Mouse (Mus musculus) right cerebral cortex, postnatal 25 days (tissue): ENCODE data around the gene Cep152.
A peak's percentile ranks its signal among the peaks of the same experiment; 100 is the strongest.

ENCODE experiments used
- DNase-seq: peaks from one replicate; pipeline ENCODE4 v3.0.0; 2022

Cep152 gene

DNA sequence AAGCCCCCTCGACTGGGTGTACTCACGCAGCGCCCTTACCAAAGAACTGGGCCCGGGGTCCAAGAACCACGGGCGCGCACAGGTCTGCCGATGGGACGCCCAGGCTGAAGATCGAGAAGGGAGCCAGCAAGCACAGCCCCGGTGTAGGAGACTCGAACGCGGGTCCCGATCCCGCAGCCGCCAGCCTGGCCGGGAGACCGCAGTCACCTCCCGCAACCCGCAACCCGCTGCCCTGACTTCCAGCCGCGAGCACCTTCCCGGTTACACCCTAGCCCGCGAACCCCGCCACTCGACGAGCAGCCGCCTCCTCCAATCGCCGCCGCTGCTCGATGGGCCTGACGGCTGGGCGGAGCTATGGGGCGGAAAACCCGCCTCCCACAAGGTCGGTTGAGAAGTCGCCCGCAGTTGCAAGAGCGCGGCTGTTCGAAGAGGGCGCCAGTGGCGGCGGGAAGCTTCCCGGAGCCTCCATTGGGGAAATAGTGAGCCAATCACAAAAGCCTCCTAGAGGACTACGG lies at the start of gene Cep152:
TSS of gene Cep152 (minus strand) at position 277 of the 515 bp plus-strand sequence.
- DNase-seq, result peak; percentile 98

DNA sequence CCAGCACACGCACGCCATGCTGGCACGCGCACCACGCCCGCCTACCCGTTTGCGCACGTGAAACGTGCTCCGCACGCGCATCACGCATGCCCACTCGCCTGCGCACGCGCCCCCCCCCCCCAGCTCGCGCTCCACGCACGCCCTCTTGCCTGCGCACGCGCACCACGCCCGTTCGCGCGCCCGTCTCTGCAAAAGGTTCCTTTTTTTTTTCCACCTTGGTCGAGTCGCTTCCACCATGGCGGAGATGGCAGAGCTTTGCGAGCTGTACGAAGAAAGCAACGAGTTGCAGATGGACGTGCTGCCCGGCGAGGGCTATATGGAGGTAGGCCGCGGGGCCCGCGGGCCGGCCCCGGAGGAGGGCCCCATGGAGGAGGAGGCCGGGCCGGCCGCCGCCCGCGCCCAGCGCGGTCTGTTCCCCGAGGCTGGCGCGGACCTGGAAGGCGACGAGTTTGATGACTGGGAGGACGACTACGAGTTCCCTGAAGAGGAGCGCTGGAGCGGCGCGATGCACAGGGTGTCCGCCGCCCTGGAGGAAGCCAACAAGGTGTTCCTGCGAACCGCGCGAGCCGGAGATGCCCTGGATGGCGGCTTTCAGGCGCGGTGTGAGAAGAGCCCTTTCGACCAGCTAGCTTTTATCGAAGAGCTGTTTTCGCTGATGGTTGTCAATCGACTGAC lies 48.2 kb upstream of the Cep152 start, which contains the start of gene Eid1:
TSS of gene Eid1 (plus strand) at position 139 of the 675 bp plus-strand sequence.
- DNase-seq, result peak; percentile 80

DNA sequence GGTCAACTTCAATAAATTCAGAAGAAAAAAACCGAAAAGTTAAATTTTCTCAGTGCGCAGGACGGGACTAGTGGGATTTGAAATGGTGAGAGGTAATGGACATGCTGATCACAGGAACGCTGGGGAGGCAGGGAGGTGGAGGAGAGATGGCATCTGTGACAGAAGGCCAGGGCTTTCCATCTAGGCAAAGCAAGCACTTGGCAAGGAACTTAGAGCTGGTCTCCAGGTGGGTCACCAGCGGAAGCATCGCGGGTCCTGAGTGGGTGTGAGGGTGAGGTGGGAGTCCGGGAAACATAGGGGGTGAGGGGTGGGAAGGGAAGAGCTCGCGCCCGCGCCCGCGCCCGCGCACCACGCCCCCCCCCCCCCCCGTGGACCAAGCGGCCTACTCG lies 47.6 kb upstream of the Cep152 start:
- no peak for DNase-seq

DNA sequence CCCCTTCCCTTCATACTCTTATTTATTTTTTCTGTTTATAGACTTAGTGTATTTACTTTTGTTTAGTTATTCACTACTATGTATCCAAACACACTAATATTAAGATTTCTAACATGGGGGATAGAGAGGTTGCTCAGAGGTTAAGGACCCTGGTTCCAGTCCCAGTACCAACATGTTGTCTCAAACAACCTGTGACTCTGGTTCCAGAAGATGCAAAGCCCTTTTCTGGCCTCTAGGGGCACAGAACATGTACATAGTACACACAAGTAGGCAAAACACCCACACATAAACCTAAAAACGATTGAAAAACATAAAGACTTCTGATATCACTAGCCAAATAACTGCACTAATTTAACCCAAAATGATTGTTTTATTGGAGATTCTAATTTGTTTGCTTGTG lies 45.9 kb upstream of the Cep152 start:
- DNase-seq, result no peak

DNA sequence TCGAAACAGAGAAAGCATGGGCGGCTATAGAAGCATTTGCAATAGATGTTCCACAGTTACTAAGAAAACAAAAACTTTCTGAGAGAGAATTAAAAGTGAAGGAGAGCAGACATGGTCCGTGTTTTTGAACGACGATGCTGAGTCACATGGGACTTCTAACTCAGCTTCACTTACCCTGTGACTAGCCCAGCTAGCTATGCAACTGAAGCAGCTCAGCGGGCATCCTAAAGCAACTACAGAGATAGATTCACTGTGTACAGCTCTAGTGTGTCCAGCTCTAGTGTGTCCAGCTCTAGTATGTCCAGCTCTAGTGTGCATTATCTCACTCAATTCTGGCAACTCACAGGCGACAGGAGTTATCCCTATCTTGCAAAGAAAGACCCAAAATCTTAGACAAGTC lies 42.8 kb upstream of the Cep152 start:
- DNase-seq, result no peak

DNA sequence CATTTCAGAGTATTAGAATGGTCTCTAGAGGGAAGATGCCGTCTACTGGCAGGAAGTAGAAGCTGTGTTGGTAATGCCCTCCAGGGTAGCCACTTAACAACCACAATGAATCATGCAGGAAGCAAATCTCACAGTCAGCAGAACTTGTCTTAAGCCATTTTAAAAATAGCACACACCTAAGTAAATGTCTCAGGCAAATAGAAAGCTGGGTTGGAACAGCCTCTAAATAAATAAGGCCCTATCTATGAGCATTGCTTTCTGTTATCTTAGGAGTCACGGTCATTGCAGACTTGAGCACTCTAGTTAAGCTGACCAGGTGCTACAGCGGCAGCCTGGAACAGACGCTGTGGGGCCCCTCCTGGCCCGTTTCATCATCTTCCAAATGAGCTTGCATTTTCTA lies 42.3 kb upstream of the Cep152 start:
- no peak for DNase-seq

DNA sequence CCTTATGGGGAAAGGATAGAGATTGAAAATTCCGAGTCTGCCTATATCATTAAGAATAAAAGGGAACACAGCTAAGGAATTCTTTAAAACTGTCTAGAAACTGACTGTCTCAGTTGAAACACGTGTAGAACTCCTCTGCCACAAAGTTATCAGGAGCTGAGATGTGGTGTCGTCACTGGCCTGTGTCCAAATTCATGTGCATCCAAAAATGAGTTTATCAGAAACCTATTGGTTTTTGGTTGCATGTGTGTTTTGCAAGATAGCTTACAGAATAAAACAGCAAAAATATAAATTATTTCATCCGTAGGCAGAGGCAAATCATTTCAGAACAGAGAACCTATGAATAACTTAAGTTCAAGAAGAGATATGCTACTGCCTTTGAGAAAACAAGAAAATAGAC lies 41.8 kb upstream of the Cep152 start:
- no peak for DNase-seq

DNA sequence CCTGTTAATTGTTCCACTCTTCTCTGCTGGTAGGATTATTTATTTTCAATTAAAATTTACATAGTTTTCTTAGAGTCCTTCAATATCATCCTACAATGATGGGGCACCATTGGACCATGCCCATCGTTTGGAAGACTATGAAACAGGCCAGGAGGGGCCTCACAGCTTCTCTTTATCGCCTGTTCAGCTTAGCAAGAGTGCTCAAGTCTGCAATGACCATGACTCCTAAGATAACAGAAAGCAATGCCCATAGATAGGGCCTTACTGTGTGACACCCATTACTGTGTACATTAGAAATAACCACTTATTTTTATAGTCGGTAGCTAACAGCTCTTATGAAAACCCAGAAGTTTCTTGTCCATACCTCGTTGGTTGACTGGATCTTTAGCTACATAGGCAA lies 41.0 kb upstream of the Cep152 start:
- DNase-seq, result no peak

DNA sequence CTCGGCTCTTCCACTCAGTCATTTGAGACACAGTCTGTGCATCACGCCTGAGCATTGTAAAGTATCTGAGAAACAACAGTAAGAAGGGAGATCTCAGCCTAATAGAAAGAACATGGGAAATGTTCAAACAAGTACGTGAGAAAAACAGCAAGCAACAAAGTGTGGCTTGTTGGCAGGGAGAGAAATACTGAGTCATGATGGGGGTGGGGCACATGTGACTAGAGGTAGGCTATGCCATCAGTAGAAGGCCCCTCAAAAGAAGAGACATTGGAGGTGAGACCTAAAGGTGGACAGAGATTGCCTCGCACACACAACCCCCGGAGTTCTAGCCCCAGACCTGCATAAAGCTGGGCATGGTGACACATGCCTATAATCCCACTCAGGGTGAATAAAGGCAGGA lies 40.3 kb upstream of the Cep152 start:
- DNase-seq, result no peak

DNA sequence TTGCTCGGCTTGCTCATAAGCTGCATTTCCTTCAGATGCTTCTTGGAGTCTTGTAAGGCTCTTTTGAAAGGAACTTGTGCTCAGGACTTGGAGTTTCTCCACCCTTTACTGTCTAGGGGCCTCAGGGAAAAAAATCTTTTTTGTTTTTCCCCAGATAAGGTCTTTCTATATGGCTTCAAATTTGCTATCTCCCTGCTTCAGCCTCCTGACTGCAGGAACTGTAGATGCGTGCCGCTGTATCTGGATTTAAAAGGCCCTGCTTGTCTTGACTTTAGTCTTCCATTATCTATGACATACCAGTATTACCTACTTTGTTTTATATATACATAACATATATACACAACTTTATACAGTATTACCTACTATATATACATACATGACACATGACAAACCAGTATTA lies 37.6 kb upstream of the Cep152 start:
- no peak for DNase-seq

DNA sequence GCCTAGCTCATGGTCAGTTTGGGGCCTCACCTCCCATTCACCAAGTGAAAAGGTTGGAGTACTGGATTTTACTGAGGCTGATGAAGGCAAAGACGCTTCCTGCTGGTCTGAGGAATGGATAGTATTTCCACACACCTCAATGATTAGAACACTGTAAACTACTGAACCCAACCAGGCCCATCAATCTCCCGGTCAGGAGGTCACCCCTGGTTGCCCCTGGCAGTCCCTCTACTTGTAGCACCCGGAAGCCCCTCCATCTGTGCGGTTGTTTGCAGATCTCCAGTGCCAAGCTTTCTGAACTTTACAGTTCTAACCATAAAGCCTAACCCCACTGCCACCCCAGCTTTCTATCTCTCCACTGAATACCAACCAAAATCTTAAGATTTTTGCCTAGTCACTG lies 36.2 kb upstream of the Cep152 start:
- DNase-seq, result no peak

DNA sequence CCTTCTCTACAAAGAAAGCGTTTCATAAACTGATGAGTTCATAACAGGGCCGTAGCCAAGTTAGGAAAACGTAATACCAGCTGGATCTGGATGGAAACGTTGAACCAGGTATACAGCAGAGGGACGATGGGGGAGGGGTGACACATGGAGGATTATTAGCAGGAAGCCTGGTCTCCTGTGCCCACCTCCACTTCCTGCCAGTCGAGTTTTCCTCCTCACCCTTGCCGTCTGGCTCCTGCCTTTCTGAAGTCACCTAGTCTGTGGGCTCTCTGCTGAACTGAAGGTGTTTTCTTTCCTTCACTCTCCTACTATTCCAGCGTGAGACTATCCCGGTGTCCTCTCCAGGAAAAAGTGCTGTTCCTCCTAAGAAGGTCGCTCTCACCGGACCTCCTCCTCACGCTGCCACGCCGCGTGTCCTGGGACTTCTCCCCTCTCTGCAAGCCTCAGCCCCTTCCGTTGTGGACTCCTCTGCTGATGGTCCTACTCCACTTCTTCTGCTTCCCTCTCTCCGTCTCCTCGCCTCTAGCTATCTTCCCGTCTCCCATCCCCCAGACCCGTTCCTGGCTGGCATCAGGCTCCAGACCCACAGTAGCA lies 35.7 kb upstream of the Cep152 start:
- no peak for DNase-seq

DNA sequence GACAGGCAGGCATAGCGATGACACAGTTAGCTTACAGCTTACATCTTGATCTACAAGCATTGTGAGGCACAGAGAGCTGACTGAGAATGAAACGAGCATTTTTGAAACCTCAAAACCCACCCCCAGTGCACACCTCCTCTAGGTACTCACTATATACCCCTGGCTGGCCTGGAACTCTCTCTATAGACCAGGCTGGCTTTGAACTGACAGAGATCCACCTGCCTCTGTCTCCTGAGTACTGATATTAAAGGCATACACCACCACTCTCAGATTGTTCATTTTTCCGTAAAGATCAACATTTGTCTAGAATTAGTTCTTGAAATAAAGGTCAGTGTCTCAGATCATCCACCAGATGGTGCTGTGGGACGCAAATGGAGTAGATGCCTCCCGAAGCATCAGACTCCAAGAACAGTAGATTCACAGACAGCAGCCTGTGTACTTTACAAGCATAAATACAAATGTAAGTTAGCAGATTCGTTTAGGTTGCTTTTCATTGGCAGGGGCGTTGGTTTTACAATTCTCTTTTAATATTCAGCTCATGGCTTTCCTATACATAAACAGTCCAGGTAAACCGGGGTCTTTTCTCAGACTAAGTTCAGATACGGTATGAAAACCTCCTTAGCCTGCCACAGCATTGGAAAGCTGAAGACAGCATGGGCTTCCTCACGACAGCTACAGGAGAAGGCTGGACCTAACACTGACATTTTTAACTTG lies 35.1 kb upstream of the Cep152 start:
- peak; percentile 49 for DNase-seq

DNA sequence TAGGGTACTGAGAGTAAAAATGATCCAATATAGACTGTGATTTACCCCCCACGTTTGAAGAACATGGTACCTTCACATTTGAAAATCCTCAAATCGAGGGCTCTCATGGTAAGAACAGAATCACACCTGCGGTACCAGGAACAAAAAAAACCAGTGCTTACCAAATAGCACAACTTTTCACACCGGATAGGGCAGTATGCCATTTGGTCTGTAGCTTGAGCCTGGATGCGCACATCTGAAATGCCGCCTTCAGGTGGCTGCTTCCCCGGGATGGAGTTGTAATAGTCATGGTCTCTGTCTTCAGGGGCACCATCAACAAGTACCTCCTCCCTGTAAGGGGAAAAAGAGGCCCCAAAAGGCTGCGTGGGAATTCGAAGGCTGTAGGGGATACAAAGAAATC lies 30.5 kb upstream of the Cep152 start:
- no peak for DNase-seq

DNA sequence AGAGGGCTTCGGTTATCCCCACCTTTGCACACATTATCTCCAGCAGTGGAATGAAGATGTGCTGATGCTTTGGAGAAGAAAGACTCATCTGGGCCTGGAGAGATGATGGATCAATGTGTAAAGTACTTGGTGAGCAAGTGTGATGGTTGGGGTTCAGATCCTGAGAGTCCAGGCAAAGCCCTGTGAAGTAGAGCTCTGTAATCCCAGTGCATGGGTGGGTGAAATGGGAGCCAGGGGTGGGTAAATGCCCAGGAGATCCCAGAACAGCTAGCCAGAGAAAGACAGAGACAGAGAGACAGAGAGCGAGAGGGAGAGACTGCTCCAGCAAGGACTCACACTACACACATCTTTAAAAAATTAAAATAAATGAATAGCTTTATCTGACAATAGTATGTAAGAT lies 28.4 kb upstream of the Cep152 start:
- no peak for DNase-seq

DNA sequence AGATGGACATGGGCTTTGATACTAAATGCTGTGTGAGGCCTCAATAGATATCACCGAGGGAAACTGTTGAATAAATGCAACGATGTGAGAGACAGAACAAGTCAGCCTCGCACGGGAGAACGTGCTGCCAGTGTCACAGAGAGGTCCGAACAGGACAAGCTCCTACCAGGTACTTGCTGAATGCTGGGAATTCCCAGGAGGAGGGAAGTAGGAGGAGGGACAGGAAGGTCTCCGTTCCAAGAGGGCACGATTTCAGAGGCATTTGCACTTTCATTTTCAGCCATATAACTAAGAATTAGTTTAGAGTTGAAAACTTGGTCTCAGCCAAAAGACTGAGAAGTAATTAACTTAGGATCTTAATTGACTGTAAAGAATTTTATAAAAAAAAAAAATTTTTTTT lies 26.6 kb upstream of the Cep152 start:
- no peak for DNase-seq

DNA sequence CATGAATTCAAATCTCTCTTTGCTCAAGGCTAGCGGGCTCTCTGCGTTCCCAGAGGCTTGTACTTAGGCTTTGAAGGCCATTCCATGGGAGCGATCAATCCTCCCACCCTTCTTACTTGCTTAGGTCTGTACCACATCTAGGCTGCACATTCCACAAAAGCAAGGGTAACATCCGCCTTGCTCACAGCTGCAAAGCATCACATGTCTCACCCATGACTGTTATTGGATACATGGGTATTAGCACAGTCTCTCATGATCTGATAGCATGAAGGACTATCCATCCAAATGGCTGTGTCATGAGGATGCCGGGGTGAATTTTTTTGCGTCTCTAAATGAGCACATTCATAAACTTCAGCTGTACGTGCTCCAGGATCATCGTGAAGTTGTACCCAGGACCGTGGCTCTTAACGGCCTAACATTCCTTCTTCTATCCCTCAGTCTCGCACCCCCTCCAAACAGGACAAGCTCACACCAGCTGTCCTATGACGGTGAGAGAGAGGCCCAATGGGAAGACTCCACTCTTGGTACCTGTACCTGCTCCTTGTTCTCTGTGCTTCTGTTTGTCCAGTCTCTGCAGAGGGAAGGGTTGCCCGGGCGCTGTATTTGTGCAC lies 25.9 kb upstream of the Cep152 start:
- DNase-seq, result no peak

DNA sequence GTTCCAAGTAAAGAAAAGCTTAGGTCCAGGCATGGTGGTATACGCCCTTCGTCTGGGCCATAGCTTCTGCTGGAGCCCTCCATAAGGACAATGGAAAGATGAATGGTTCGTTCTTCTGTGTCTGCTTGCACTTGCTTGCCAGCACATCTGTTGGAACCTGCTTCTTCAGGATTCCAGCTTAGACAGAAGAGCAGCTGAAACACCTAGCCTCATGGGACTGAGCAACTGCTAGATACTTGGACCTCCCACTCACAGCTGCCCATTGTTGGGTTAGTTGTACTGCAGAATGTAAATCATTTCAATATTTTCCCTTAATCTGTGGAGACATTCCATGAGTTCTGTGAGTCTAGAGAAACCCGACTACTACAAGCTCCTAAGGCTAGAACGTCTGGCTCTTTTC lies 25.1 kb upstream of the Cep152 start:
- DNase-seq, result no peak

DNA sequence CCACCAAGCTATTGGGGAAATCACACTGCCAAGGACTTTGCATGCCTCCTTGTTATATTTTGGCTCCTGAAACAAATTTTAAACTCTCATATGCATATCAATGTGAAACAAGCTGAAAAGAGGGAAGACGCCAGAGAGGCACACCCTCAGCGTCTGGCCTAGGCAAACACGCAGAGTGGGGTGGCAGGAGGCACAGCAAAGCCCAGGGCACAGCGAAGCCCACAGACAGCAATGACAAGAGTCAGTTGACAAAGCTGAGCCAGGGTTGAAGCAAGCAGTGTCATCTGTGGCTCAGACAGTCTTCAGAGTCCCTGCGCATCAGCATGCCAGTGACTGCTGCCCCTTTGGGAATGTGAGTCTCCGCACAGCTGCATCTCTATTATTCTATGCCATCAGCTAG lies 20.0 kb upstream of the Cep152 start:
- no peak for DNase-seq

DNA sequence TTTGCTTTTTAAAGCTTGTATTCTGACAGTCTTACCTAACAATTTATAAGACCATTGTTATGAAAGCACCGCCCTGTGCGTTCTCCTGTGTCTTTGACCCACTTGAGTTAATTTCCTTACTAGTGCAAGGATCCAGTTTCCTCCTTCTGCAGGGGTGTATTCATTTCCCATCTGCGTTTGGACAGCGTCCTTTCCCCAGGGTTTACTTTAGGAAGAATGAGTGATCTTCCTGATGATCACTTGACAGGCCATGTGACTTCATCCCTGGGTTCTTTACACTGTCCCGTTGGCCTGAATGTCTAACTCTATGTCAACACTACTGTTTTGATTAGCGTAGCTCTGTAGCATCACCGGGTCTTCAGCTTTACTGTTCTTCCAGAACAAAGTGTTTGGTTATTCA lies 12.4 kb upstream of the Cep152 start:
- no peak for DNase-seq

DNA sequence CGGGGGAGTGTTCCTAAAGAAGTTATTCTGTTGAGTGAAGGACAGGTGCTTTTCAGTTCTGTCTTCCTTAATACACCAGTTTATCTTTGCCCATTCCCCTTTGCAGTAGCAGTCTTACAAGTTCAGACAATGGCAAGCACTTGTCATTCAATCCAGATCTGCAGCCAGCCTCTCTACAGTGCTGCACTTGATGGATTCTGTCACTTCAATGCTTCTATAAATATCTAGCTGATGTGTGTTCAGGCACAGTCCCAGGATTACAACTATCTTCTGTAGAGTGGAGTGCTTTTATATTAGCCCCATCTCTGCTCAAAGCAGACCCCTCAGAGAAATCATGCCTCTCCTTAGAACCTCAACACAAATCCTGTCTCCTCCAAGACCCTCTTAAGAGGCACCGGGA lies 5.1 kb upstream of the Cep152 start:
- DNase-seq, result no peak

DNA sequence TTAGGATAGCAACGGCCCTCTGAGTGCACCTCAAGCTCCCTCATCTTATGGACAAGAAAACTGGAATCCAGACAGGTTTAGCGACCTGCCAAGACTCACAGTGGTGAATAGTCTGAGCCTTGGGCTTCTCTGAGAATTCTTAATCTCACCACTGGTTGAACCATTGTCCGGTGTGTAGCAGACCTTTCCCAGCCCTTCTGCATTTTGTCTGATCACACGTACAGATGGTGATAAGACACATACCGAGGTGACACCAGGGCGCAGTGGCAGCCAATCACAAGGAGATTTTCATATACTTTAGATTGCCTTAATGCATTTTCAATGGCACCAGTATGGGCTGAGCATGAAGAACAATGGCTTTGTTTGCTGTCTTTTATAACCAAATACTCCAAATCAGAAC lies 3.6 kb upstream of the Cep152 start:
- DNase-seq, result no peak

DNA sequence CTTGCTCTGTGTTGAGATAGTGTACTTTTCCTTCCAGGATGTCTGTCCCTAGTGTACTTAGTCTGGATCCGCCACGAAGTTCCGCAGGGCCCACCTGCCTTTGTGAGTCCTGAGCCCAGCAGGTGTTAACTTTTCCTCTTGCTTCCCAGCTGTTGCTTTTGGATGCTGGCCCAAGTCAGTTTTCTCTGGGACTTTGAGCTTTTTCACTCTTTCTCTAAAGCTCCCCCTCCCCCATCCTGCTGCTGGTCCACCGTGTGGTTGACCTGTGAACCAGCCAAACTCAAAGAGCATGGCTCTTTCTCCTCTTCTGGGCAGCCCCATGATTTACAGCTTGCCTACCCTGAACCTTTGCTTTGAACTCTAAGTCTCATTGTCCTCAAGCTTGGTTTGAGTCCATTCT lies 1.6 kb upstream of the Cep152 start:
- DNase-seq, result no peak
